Comparison of ENCODE assay signal across 9 mouse cellular contexts in the genomic region with DNA sequence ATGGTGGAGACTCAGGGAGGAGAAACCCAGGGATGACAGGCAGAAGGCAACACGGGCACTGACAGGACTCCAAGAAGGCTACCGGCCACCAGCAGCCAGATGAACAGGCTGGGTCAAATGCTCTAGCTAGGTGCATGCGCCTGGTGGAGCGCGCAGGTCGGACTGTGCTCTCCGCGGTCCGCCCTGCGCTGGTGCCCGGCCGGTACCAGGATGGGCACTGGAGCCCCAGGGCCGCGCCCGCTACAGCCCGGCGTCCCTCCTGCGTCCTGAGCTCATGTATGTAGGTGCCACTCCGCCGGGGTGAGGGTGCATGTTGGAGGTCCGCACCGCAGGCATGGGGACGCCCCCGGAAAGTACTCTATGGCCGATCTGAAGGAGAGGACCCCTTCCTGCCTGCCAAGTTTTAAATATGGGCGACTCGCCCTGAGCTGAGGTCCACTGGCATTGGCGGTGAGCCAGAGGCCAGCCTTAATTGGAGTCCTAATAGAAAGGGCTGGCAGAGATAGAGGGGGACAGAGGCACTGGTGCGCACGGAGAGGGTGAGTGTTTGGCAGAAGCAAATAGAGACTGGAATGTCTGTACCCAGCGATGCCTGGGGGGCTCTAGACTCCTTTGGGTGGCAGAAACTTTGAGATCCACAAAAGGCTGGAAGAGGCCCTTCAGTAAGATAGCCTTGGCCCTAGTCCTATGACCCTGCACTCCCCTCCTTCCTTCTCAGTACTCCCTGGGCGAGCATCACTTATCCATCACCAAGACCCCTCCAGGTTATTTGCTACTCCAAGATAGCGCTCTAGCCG. TPM values are rescaled to one million over a fixed set of nuclear protein-coding genes. Genes with fewer than 3 reads are reported as not detected.
A peak's percentile ranks its signal among the peaks of the same experiment; 100 is the strongest.
DNase-seq lines count a peak whose midpoint lies in the region; ATAC-seq and TF ChIP-seq lines count a peak whose summit lies in the region.
"Had no signal": no experiment of that assay in that cellular context is flagged by ENCODE, and none has a peak within 500 bp of the region (broad histone marks: within the 10 kb centered on the region; RNA-seq: fewer than 3 reads in every experiment).

No protein-coding gene starts in this region.

- no peak for TF ChIP-seq CTCF in forebrain, postnatal 0 days (IDR thresholded peaks at IDR 0.05; ENCODE audit: low read depth)

- H3K36me3 ChIP-seq in forebrain, postnatal 0 days (ENCODE audit: insufficient read depth) = no peaks in the 10 kb centered on the region
- no peaks in the 10 kb centered on the region for H3K36me3 ChIP-seq in midbrain, embryonic 10.5 days

- peak overlapping the region; percentile 97 for H3K4me2 ChIP-seq in forebrain, postnatal 0 days (ENCODE audit: low read depth)

- DNase-seq in kidney, adult 11 months = peak; percentile 1
- DNase-seq in kidney, postnatal 36 days = no peak
- DNase-seq in WW6 (ENCODE audit: low read depth, low spot score) (peak; percentile 22), MN1 (ENCODE audit: low spot score) (no peak)
- peak; percentile 47 for DNase-seq in forebrain, postnatal 0 days
- DNase-seq in midbrain, embryonic 10.5 days (ENCODE audit: low spot score) = peak; percentile 41
- DNase-seq in ovary, adult 18-20 months (ENCODE audit: low spot score) = no peak
- no peak for DNase-seq in gastrocnemius, adult 8-10 months (ENCODE audit: low spot score in 2 of 2)

- peak; percentile 8; the same call in 1 of the 2 replicates for ATAC-seq in forebrain, postnatal 0 days

- H3K27ac ChIP-seq in forebrain, postnatal 0 days (ENCODE audit: low read depth, low read length) = no peak overlapping the region
- H3K27ac ChIP-seq in midbrain, embryonic 10.5 days (replicated peaks) = no peak overlapping the region

- H3K9ac ChIP-seq in forebrain, postnatal 0 days = peak overlapping the region; percentile 63

- peaks cover 5% of the 10 kb centered on the region; the same call in 1 of the 2 replicates for H3K4me1 ChIP-seq in forebrain, postnatal 0 days (ENCODE audit: insufficient read depth)
- H3K4me1 ChIP-seq in midbrain, embryonic 10.5 days = peaks cover 33% of the 10 kb centered on the region

- 2% methylated on average over 34 of the region's 34 CpGs for WGBS in forebrain, postnatal 0 days
- WGBS in midbrain, embryonic 10.5 days = under 1% methylated on average over 34 of the region's 34 CpGs

- peaks cover 33% of the 10 kb centered on the region for H3K27me3 ChIP-seq in forebrain, postnatal 0 days (ENCODE audit: insufficient read depth, low read length)
- peaks cover 80% of the 10 kb centered on the region for H3K27me3 ChIP-seq in midbrain, embryonic 10.5 days (ENCODE audit: low read depth, poor library complexity, severe bottlenecking)

- no peaks in the 10 kb centered on the region for H3K9me3 ChIP-seq in forebrain, postnatal 0 days (ENCODE audit: low read length)
- peaks cover 4% of the 10 kb centered on the region for H3K9me3 ChIP-seq in midbrain, embryonic 10.5 days (replicated peaks)

- peak overlapping the region; percentile 59 for H3K4me3 ChIP-seq in forebrain, postnatal 0 days (ENCODE audit: low read depth, low read length)
- peak overlapping the region; percentile 70 for H3K4me3 ChIP-seq in midbrain, embryonic 10.5 days

RNA-seq across cellular contexts. Expression of a gene that starts 0.4 kb away (rescaled TPM):
- total RNA-seq in forebrain, postnatal 0 days (2014; rRNA removed) = 13.6 and 14.5 TPM in 2 replicates
- polyA plus RNA-seq in forebrain, postnatal 0 days (2015; fragmentation: Nextera tagmentation; extraction: Ambion mirVana) = 7.3 and 8.2 TPM in 2 replicates
- 0.42 and 0.55 TPM in 2 replicates for polyA plus RNA-seq in midbrain, embryonic 10.5 days (2016; fragmentation: Nextera tagmentation; extraction: Ambion mirVana)
- total RNA-seq in gastrocnemius, adult 8-10 months (2022) = under 1 TPM in 1 of 4 experiments, not detected in 3; 0.13 TPM
- total RNA-seq: heart, postnatal 36 days had no signal

Comparison
In these comparisons a context has a peak if more than half of its experiments do, and no peak if none do; other contexts are left out.
1. DNase-seq: peak in kidney, adult 11 months (single experiment), WW6 (single experiment), forebrain, postnatal 0 days (single experiment) and midbrain, embryonic 10.5 days (single experiment); none in kidney, postnatal 36 days (0 of 2), ovary, adult 18-20 months (single experiment), gastrocnemius, adult 8-10 months (0 of 2) and MN1 (single experiment).
2. RNA of a gene that starts 0.4 kb away (total RNA-seq): 13.6 to 14.5 TPM in forebrain, postnatal 0 days; 0.13 TPM in gastrocnemius, adult 8-10 months; every median in the first group is over 10 times any median in the second.